Mouse (Mus musculus): ENCODE data around the gene Prss32. TPM values are rescaled to one million over a fixed set of nuclear protein-coding genes. Genes with fewer than 3 reads are reported as not detected.

Prss32 gene
- total RNA-seq (2023), result not detected in 4 replicates

DNA sequence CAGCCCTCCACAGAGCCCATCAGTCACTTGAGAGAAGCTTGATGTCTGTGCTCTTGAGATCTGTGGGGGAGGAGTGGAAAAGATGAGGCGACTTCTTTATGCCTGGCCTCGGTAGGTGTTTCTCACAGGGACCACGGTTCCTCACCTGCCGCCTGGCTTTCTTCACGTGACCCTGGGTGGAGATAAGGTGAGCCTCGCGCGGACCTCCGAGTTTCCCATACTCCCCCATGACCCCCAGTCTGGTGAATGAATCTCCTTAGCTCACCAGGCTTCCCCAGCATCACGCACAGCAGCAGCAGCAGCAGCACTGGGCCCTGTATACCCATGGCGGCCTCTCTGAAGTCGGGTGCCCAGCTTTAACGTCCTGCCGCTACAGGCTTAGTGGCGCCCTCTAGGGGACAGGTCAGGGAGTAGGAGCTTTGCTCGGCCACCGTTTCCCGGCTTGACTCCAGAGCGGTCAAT, at the start of gene Prss32, which contains the start of gene Prss41:
TSS of gene Prss32 (plus strand) at position 44 of the 462 bp plus-strand sequence.
TSS of gene Prss41 (minus strand) at position 361 of the 462 bp plus-strand sequence.

DNA sequence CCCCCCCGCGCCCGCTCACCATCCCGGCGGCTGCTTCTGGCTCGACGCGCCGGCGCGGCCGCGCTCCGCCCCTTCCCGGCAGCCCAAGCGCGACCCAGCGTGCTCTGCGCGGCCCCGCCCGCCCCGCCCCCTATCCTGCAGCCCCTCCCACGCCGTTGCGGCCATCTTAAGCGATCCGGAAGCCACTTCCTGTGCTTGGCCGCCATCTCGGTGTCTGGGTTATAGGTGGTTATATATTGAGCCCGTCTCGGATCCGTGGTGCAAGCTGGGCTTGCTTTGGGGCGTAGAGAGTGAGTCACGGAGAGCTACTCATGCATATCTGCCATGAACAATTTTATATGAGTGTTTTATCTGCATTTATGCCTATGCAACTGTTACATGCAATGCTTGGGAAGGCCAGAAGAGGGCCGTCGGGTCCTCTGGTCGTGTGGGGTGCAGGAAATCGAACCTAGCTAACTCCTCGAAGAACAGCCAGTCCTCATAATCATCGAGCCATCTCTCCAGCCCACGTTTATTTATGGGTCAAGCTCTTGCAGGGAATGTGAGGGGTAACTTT, 14.5 kb upstream of the Prss32 start, which contains the start of gene Elob:
TSS of gene Elob (minus strand) at position 73 of the 556 bp plus-strand sequence.

DNA sequence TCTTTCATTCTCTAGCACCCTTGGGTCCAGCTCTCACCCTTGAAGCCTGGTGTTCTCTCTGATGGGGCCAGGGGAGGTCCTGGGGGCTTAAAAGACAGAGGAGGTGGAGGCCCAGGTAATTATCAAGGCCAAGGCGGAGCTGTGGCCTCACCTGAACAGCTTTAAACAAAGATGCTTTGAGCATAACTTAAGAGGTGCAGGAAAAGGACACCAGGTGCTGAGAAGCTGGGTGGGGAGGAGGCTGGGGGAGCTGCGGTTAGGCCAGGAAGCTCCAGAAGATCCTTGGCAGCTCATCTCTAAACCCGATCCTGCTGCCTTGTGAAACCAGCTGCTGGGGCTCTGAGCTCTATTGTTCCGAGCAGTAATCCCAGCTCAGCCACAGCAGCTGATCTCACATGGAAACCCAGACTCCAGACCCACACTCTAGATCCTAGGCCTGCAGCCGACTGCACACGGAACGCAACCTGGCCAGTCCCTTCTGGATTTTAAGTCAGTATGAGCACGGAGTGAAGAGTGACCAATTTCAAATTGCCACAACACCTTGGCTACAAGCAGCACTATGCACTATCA, 7.6 kb upstream of the Prss32 start, which contains the start of gene Prss33:
TSS of gene Prss33 (minus strand) at position 51 of the 570 bp plus-strand sequence.

DNA sequence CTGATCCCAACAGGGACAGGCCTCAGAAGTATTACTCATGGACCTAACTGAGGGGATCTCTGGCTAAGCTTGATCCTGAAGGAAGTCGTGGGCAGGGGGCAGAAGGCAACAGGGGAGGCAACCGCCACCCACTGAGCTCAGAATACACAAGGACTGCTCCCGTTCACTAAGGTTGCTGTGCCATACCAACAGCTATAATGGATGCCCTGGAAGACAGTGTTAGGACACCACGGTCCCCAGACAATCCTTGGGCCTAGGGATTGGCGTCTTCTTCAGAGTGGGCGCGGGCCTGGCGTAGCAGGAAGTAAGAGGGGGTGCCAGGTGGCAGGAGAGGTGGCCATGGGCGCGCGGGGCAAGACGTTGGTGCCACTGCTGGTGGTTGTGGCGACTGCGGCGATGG, 24.1 kb downstream of the Prss32 start, which contains the start of gene Prss21:
TSS of gene Prss21 (plus strand) at position 301 of the 400 bp plus-strand sequence.

DNA sequence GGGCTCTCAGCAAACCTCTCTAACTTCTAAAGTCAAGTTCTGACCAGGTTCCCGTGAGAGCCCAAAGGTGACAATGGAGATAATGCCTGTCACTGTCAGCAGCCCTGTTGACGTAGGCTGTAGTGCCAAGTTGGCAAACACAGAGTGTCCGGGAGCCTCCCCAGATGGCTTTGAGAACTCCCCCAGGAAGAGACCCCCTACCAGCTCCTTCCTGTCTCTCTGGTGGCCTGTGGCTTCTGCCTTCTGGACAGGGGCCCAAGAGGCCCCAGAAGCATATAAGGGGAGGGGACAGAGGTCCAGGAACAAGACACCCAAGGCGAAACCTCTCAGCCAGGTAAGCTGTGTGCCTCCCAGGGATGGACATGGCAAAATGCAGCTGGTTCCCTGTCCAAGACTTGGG, 36.9 kb downstream of the Prss32 start, which contains the start of the genes Dcpp1 and Dcpp2:
TSS of gene Dcpp1 (plus strand) at position 301 of the 400 bp plus-strand sequence.
TSS of gene Dcpp2 (plus strand) at position 305 of the 400 bp plus-strand sequence.

Other genes starting within 250 kb of the Prss32 start
- not detected in 4 replicates for gene Zfp13, start 244.4 kb upstream of the Prss32 start, total RNA-seq (2023)
- not detected in 4 replicates for gene Zscan10, start 243.0 kb upstream of the Prss32 start, total RNA-seq (2023)
- 0.12 to 0.16 TPM in 2 of 4 replicates, not detected in the others for gene Mmp25, start 198.6 kb upstream of the Prss32 start, total RNA-seq (2023)
- 0.36 TPM in 1 of 4 replicates, not detected in the others for gene Bicdl2, start 183.3 kb upstream of the Prss32 start, total RNA-seq (2023)
- gene Hcfc1r1, start 170.3 kb upstream of the Prss32 start, total RNA-seq (2023), result 38.2 to 46.6 TPM (median 40.7 TPM) in 4 replicates
- 23.1 to 32.2 TPM (median 25.4 TPM) in 4 replicates for gene Thoc6, start 170.0 kb upstream of the Prss32 start, total RNA-seq (2023)
- 14.4 to 18.6 TPM (median 16.4 TPM) in 4 replicates for gene Tnfrsf12a, start 166.4 kb upstream of the Prss32 start, total RNA-seq (2023)
- not detected in 4 replicates for gene Cldn6, start 164.6 kb upstream of the Prss32 start, total RNA-seq (2023)
- not detected in 4 replicates for gene Cldn9, start 159.8 kb upstream of the Prss32 start, total RNA-seq (2023)
- not detected in 4 replicates for gene 1520401A03Rik, start 121.1 kb upstream of the Prss32 start, total RNA-seq (2023)
- 35.2 to 41.8 TPM (median 38.7 TPM) in 4 replicates for gene Pkmyt1, start 117.5 kb upstream of the Prss32 start, total RNA-seq (2023)
- 0.52 to 2.1 TPM (median 1.5 TPM) in 4 replicates for gene Paqr4, start 103.0 kb upstream of the Prss32 start, total RNA-seq (2023)
- 0.37 TPM in 1 of 4 replicates, not detected in the others for gene Kremen2, start 98.0 kb upstream of the Prss32 start, total RNA-seq (2023)
- 26.3 to 31.2 TPM (median 27.9 TPM) in 4 replicates for gene Flywch1, start 72.3 kb upstream of the Prss32 start, total RNA-seq (2023)
- gene Flywch2, start 57.8 kb upstream of the Prss32 start, total RNA-seq (2023), result not detected in 4 replicates
- 1,370 to 1,448 TPM (median 1,386 TPM) in 4 replicates for gene Srrm2, start 53.3 kb upstream of the Prss32 start, total RNA-seq (2023)
- gene Elob, start 14.7 kb upstream of the Prss32 start, total RNA-seq (2023), result 153 to 167 TPM (median 160 TPM) in 4 replicates
- not detected in 4 replicates for gene Prss33, start 7.8 kb upstream of the Prss32 start, total RNA-seq (2023)
- 0.64 to 0.75 TPM (median 0.66 TPM) in 3 of 4 replicates, not detected in the other for gene Prss41, start 317 bp downstream of the Prss32 start, total RNA-seq (2023)
- gene Prss21, start 24.2 kb downstream of the Prss32 start, total RNA-seq (2023), result not detected in 4 replicates
- not detected in 4 replicates for gene Dcpp1, start 37.0 kb downstream of the Prss32 start, total RNA-seq (2023)
- gene Dcpp2, start 37.0 kb downstream of the Prss32 start, total RNA-seq (2023), result not detected in 4 replicates
- gene Dcpp3, start 73.6 kb downstream of the Prss32 start, total RNA-seq (2023), result not detected in 4 replicates
- gene Sbp, start 97.8 kb downstream of the Prss32 start, total RNA-seq (2023), result not detected in 4 replicates
- not detected in 4 replicates for gene Sbpl, start 111.4 kb downstream of the Prss32 start, total RNA-seq (2023)
- not detected in 4 replicates for gene Prss30, start 136.7 kb downstream of the Prss32 start, total RNA-seq (2023)
- not detected in 4 replicates for gene Prss22, start 154.2 kb downstream of the Prss32 start, total RNA-seq (2023)
- not detected in 4 replicates for gene Prss27, start 194.3 kb downstream of the Prss32 start, total RNA-seq (2023)
- gene Kctd5, start 229.6 kb downstream of the Prss32 start, total RNA-seq (2023), result 29.6 to 31.8 TPM (median 29.9 TPM) in 4 replicates